Mouse (Mus musculus): ENCODE results near the gene Tnnt1. TPM values are rescaled to one million over a fixed set of nuclear protein-coding genes. Genes with fewer than 3 reads are reported as not detected.
A peak's percentile ranks its signal among the peaks of the same experiment; 100 is the strongest.

Tnnt1 gene
- polyA plus RNA-seq (2014; fragmentation: Nextera tagmentation; extraction: Ambion mirVana), result 1.4 and 2.3 TPM in 2 replicates

- Histone ChIP-seq H3K9me3 (replicated peaks; ENCODE audit: control insufficient read depth, low read length) (no peaks in the 10 kb centered on the region), H3K4me3 (ENCODE audit: low read depth, low read length) (no peak within 1 kb of the TSS), H3K36me3 (ENCODE audit: control insufficient read depth, insufficient read depth, low read length) (no peaks in the 10 kb centered on the region), H3K9ac (ENCODE audit: low read length) (no peak within 1 kb of the TSS), H3K27me3 (replicated peaks; ENCODE audit: control insufficient read depth, insufficient read depth, low read length) (no peaks in the 10 kb centered on the region), H3K4me2 (ENCODE audit: low read length) (no peak within 1 kb of the TSS), H3K4me1 (ENCODE audit: control insufficient read depth, insufficient read depth, low read length) (peaks cover 4% of the 10 kb centered on the region; the same call in 1 of the 2 replicates), H3K27ac (ENCODE audit: low read depth, low read length) (no peak within 1 kb of the TSS)
- whole genome bisulfite sequencing, result 27% methylated on average over 4 of the region's 4 CpGs
- ATAC-seq (0 out of 2 replicates have a peak, but pooled peaks have one; percentile 26), DNase-seq (ENCODE audit: low spot score) (no peak)
Observed at GRCm38 (mm10) chr7:4516332-4517050, at the start of gene Tnnt1. Gene Tnnt1, minus strand, starts transcription at chr7:4516382.

GRCm38 (mm10) chr7:4562660-4563059 lies 46.5 kb upstream of the Tnnt1 start:
- H3K27ac ChIP-seq (ENCODE audit: low read depth, low read length), result no peak overlapping the region
- no peak overlapping the region for H3K4me3 ChIP-seq (ENCODE audit: low read depth, low read length)
- DNase-seq (ENCODE audit: low spot score) (no peak), ATAC-seq (no peak)
- no peaks in the 10 kb centered on the region for H3K27me3 ChIP-seq (replicated peaks; ENCODE audit: control insufficient read depth, insufficient read depth, low read length)
- H3K4me1 ChIP-seq (ENCODE audit: control insufficient read depth, insufficient read depth, low read length), result no peaks in the 10 kb centered on the region
- WGBS, result 96% methylated on average over 3 of the region's 3 CpGs
- H3K9me3 ChIP-seq (replicated peaks; ENCODE audit: control insufficient read depth, low read length), result no peaks in the 10 kb centered on the region
- no peaks in the 10 kb centered on the region for H3K36me3 ChIP-seq (ENCODE audit: control insufficient read depth, insufficient read depth, low read length)
- no peak overlapping the region for H3K9ac ChIP-seq (ENCODE audit: low read length)
- H3K4me2 ChIP-seq (ENCODE audit: low read length), result no peak overlapping the region

GRCm38 (mm10) chr7:4557167-4557560 lies 41.0 kb upstream of the Tnnt1 start:
- Histone ChIP-seq H3K9ac (ENCODE audit: low read length) (no peak overlapping the region), H3K9me3 (replicated peaks; ENCODE audit: control insufficient read depth, low read length) (no peaks in the 10 kb centered on the region), H3K36me3 (ENCODE audit: control insufficient read depth, insufficient read depth, low read length) (no peaks in the 10 kb centered on the region), H3K27me3 (replicated peaks; ENCODE audit: control insufficient read depth, insufficient read depth, low read length) (no peaks in the 10 kb centered on the region), H3K4me3 (ENCODE audit: low read depth, low read length) (no peak overlapping the region), H3K4me1 (ENCODE audit: control insufficient read depth, insufficient read depth, low read length) (no peaks in the 10 kb centered on the region), H3K4me2 (ENCODE audit: low read length) (peak overlapping the region; percentile 24; the same call in 1 of the 2 replicates), H3K27ac (ENCODE audit: low read depth, low read length) (no peak overlapping the region)
- ATAC-seq, result peak; percentile 49
- DNase-seq (ENCODE audit: low spot score), result no peak
- 67% methylated on average over 6 of the region's 6 CpGs for WGBS

GRCm38 (mm10) chr7:4556256-4557166 lies 40.3 kb upstream of the Tnnt1 start:
- no peaks in the 10 kb centered on the region for H3K36me3 ChIP-seq (ENCODE audit: control insufficient read depth, insufficient read depth, low read length)
- no peak overlapping the region for H3K9ac ChIP-seq (ENCODE audit: low read length)
- H3K27ac ChIP-seq (ENCODE audit: low read depth, low read length), result no peak overlapping the region
- H3K27me3 ChIP-seq (replicated peaks; ENCODE audit: control insufficient read depth, insufficient read depth, low read length), result no peaks in the 10 kb centered on the region
- H3K9me3 ChIP-seq (replicated peaks; ENCODE audit: control insufficient read depth, low read length), result no peaks in the 10 kb centered on the region
- H3K4me2 ChIP-seq (ENCODE audit: low read length), result peak overlapping the region; percentile 24; the same call in 1 of the 2 replicates
- DNase-seq (ENCODE audit: low spot score) (peak; percentile 95), ATAC-seq (peak; percentile 96)
- no peak overlapping the region for H3K4me3 ChIP-seq (ENCODE audit: low read depth, low read length)
- 24% methylated on average over 15 of the region's 15 CpGs for WGBS
- no peaks in the 10 kb centered on the region for H3K4me1 ChIP-seq (ENCODE audit: control insufficient read depth, insufficient read depth, low read length)

GRCm38 (mm10) chr7:4547221-4547641 lies 31.0 kb upstream of the Tnnt1 start, which contains the start of gene Syt5:
Gene Syt5, minus strand, starts transcription at chr7:4547541.
- ATAC-seq, result peak; percentile 79
- DNase-seq (ENCODE audit: low spot score), result peak; percentile 86
- WGBS, result 3% methylated on average over 33 of the region's 33 CpGs

GRCm38 (mm10) chr7:4546591-4547131 lies 30.5 kb upstream of the Tnnt1 start:
- H3K27me3 ChIP-seq (replicated peaks; ENCODE audit: control insufficient read depth, insufficient read depth, low read length), result no peaks in the 10 kb centered on the region
- peak overlapping the region; percentile 75 for H3K4me2 ChIP-seq (ENCODE audit: low read length)
- no peaks in the 10 kb centered on the region for H3K9me3 ChIP-seq (replicated peaks; ENCODE audit: control insufficient read depth, low read length)
- peaks cover 5% of the 10 kb centered on the region; the same call in 1 of the 2 replicates for H3K36me3 ChIP-seq (ENCODE audit: control insufficient read depth, insufficient read depth, low read length)
- WGBS, result under 1% methylated on average over 26 of the region's 26 CpGs
- peak overlapping the region; percentile 71 for H3K9ac ChIP-seq (ENCODE audit: low read length)
- DNase-seq (ENCODE audit: low spot score) (peak; percentile 95), ATAC-seq (peak; percentile 91)
- H3K4me1 ChIP-seq (ENCODE audit: control insufficient read depth, insufficient read depth, low read length), result peaks cover 6% of the 10 kb centered on the region
- H3K4me3 ChIP-seq (ENCODE audit: low read depth, low read length), result peak overlapping the region; percentile 45
- peak overlapping the region; percentile 76 for H3K27ac ChIP-seq (ENCODE audit: low read depth, low read length)

More at GRCm38 (mm10) chr7:4547221-4547641, 31.0 kb upstream of the Tnnt1 start, which contains the start of gene Syt5:
- Histone ChIP-seq H3K4me3 (ENCODE audit: low read depth, low read length) (peak within 1 kb of the TSS; percentile 45), H3K36me3 (ENCODE audit: control insufficient read depth, insufficient read depth, low read length) (no peaks in the 10 kb centered on the region; the same call in 1 of the 2 replicates), H3K27ac (ENCODE audit: low read depth, low read length) (peak within 1 kb of the TSS; percentile 76), H3K9me3 (replicated peaks; ENCODE audit: control insufficient read depth, low read length) (no peaks in the 10 kb centered on the region), H3K9ac (ENCODE audit: low read length) (peak within 1 kb of the TSS; percentile 71), H3K4me2 (ENCODE audit: low read length) (peak within 1 kb of the TSS; percentile 75), H3K27me3 (replicated peaks; ENCODE audit: control insufficient read depth, insufficient read depth, low read length) (no peaks in the 10 kb centered on the region), H3K4me1 (ENCODE audit: control insufficient read depth, insufficient read depth, low read length) (peaks cover 6% of the 10 kb centered on the region)

GRCm38 (mm10) chr7:4546050-4546449 lies 29.9 kb upstream of the Tnnt1 start:
- peak overlapping the region; percentile 45 for H3K4me3 ChIP-seq (ENCODE audit: low read depth, low read length)
- ATAC-seq (peak; percentile 44), DNase-seq (ENCODE audit: low spot score) (no peak)
- peaks cover 7% of the 10 kb centered on the region for H3K36me3 ChIP-seq (ENCODE audit: control insufficient read depth, insufficient read depth, low read length)
- 74% methylated on average over 15 of the region's 15 CpGs for WGBS
- H3K9ac ChIP-seq (ENCODE audit: low read length), result peak overlapping the region; percentile 71
- no peaks in the 10 kb centered on the region for H3K27me3 ChIP-seq (replicated peaks; ENCODE audit: control insufficient read depth, insufficient read depth, low read length)
- peak overlapping the region; percentile 75 for H3K4me2 ChIP-seq (ENCODE audit: low read length)
- H3K9me3 ChIP-seq (replicated peaks; ENCODE audit: control insufficient read depth, low read length), result no peaks in the 10 kb centered on the region
- H3K27ac ChIP-seq (ENCODE audit: low read depth, low read length), result peak overlapping the region; percentile 36
- H3K4me1 ChIP-seq (ENCODE audit: control insufficient read depth, insufficient read depth, low read length), result peaks cover 6% of the 10 kb centered on the region

- Histone ChIP-seq H3K9me3 (replicated peaks; ENCODE audit: control insufficient read depth, low read length) (no peaks in the 10 kb centered on the region), H3K27me3 (replicated peaks; ENCODE audit: control insufficient read depth, insufficient read depth, low read length) (no peaks in the 10 kb centered on the region), H3K4me1 (ENCODE audit: control insufficient read depth, insufficient read depth, low read length) (peaks cover 6% of the 10 kb centered on the region), H3K36me3 (ENCODE audit: control insufficient read depth, insufficient read depth, low read length) (peaks cover 15% of the 10 kb centered on the region), H3K9ac (ENCODE audit: low read length) (no peak overlapping the region), H3K4me3 (ENCODE audit: low read depth, low read length) (no peak overlapping the region), H3K4me2 (ENCODE audit: low read length) (no peak overlapping the region), H3K27ac (ENCODE audit: low read depth, low read length) (no peak overlapping the region)
- WGBS, result 38% methylated on average over 17 of the region's 17 CpGs
- no peak for DNase-seq (ENCODE audit: low spot score)
- no peak for ATAC-seq
Observed at GRCm38 (mm10) chr7:4542013-4542412, 25.8 kb upstream of the Tnnt1 start.

Measured in forebrain, embryonic 14.5 days (tissue).